Mouse (Mus musculus) right cerebral cortex, postnatal 36 days (tissue): ENCODE measurements around the gene Vta1.

Source experiments
- DNase-seq, 2 experiments: peaks; one replicate each; pipeline ENCODE4 v3.0.0; 2022; ENCODE audit warnings: low spot score in 2 of 2, mixed read lengths in 1 of 2

Gene Vta1

GRCm38 (mm10) chr10:14705072-14706066, at the start of gene Vta1, which contains the start of gene Nmbr:
Vta1 (minus strand) TSS chr10:14705560.
Nmbr (plus strand) TSS chr10:14705591.
- DNase-seq = peak; percentile 99

GRCm38 (mm10) chr10:14734285-14734684, 28.9 kb upstream of the Vta1 start:
- peak in 1 of 2 experiments; percentile 2 for DNase-seq

GRCm38 (mm10) chr10:14725671-14726070, 20.3 kb upstream of the Vta1 start:
- DNase-seq = peak; percentile 9 to 24

DNA sequence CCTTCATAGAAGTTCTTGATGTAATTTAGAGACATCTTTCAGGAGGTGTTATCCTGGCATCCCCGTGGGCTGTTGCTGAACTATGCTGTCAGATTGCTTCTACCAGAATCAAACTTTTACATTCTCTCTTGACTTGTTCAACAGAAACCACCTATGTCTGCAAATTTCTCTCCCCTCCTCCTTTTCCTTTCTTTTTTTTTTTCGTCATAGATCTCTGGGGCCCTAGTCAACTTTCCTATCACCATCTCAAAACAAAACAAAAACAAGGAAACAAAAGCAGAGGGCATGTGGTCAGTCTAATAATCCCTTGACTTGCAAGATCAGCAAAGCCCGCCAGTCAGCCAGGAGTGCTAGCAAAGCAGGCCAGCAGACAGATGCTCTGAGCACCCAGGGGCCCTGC, 12.8 kb upstream of the Vta1 start, which contains the start of gene Gje1:
Gene Gje1 (minus strand): TSS at position 101 of the 400 bp plus-strand sequence.
- no peak for DNase-seq

GRCm38 (mm10) chr10:14703830-14704420, 1.4 kb downstream of the Vta1 start:
- DNase-seq = no peak

GRCm38 (mm10) chr10:14703239-14703638, 2.1 kb downstream of the Vta1 start:
- no peak for DNase-seq

DNA sequence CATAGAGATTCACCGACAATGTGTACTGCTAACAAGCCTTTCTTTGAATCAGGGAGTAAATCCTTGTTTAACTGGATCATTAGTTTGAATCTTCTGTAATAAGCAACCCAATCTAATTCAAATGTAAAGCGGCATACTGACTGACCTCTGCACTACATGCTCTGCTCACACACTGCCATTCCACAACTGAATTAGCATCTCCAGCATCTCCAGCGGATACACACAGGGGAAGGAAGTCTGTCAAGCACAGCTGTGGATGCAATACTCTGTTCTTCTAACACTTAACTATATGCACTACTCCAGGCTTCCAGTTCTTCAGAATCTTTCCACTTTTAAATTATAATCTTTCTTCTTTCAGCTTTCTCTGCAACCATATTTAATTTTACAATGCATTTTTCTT, 15.0 kb downstream of the Vta1 start:
- no peak for DNase-seq

- no peak for DNase-seq
These were observed 16.4 kb downstream of the Vta1 start for GRCm38 (mm10) chr10:14688785-14689442.

DNA sequence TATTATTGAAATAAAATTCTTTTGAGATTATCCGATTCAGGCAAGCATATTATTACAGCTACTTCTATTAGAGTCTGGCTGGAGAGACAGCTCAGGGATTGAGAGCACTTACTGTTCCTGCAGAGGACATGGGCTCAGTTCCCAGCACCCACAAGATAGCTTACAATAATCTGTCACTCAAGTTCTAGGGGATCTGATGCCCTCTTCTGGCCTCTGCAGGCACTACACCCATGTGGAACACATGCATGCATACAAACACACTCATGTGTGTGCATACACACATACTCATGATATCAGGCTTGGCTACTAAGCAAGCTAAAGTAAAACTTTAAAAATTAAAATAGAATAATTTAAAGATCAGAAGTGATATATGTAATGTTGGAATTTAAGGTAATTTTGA, 19.7 kb downstream of the Vta1 start:
- DNase-seq = no peak

GRCm38 (mm10) chr10:14666147-14666546, 39.2 kb downstream of the Vta1 start:
- no peak for DNase-seq

GRCm38 (mm10) chr10:14660875-14661274, 44.5 kb downstream of the Vta1 start:
- no peak for DNase-seq

DNA sequence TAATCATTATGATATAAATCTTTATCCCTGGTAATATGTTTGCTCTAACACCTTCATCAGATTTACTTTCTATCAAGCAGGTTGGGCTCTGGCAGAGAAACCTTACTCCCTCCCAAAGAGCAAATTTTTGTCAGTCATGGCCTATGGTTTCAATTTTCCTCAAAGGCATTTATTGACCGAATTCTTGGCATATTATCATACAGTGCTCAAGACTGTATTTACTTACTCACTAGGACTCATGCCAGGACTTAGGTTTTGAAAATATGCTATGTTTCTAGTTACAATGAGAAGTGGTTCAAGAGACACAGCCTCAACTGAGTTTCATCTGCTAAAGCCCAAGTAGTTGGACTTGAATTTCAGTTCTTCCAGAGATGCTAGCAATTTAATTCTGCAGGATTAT, 65.7 kb downstream of the Vta1 start:
- no peak for DNase-seq

GRCm38 (mm10) chr10:14639043-14639442, 66.3 kb downstream of the Vta1 start:
- no peak for DNase-seq

DNA sequence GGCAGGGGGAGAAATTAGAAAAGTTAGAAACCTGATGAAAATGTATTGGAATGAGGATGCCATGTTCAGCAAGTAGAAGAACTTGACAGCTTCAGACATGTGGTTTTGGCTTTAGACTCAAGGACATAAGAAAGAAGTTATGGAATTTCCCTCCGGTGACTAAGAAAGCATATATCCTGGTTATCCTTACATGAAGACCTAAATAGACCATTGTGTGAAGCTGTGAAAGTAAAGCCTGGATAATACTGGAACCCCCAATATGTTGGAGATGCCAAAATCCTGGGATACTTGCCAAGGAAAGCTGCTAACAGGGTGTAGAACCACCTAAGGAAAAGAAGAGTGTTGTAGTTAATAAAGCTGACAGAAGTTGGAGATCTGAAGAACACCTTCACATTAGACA, 79.7 kb downstream of the Vta1 start:
- no peak for DNase-seq

DNA sequence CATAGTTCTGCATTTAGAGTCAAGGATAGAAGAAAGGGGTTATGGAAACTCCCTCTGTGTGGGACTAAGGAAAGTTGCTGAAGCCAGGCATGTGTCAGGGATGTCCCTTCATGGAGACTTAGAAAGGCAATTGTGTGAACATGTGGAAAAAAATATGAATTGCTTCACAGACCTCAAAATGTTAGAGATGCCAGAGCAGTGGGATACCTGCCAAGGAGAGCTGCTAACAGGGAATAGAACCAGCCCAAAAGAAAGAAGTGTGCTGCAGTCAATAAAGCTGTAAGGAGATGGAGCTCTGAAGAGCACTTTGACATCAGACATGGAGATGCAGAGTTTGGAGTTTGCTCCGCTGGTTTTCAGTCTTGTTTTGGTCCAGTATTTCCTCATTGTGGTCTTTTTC, 86.2 kb downstream of the Vta1 start:
- DNase-seq = no peak

GRCm38 (mm10) chr10:14618301-14618700, 87.1 kb downstream of the Vta1 start:
- no peak for DNase-seq

DNA sequence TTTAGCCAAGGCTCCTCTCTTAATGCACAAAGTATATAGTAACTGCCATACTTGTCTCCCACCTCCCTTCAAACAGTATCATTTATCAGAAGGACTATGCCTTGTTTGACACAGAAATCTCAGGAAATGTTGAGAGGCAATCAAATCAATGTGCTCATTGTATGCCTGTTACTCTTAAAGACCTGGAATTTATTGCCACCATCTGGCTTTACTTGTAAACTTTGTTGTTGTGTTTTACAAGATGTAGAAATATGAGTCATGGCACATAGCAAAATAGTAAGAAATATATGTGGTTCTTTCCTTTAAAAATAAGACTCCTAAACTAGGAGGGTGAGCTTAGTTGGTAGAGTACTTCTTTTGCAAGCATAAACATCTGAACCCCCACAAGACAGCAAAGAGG, 89.9 kb downstream of the Vta1 start:
- no peak for DNase-seq

GRCm38 (mm10) chr10:14607597-14607996, 97.8 kb downstream of the Vta1 start:
- no peak for DNase-seq
